18 mouse cellular contexts compared by ENCODE assay signal in genomic region chr5:36678799-36679198, GRCm38 (mm10). TPM values are rescaled to one million over a fixed set of nuclear protein-coding genes. Genes with fewer than 3 reads are reported as not detected.
DNase-seq lines count a peak whose midpoint lies in the region; ATAC-seq and TF ChIP-seq lines count a peak whose summit lies in the region.
"Had no signal": no experiment of that assay in that cellular context is flagged by ENCODE, and none has a peak within 500 bp of the region (broad histone marks: within the 10 kb centered on the region; RNA-seq: fewer than 3 reads in every experiment).

No protein-coding gene starts in this region.

- no peaks in the 10 kb centered on the region for H3K27me3 ChIP-seq in embryonic facial prominence, embryonic 11.5 days (ENCODE audit: control insufficient read depth, insufficient read depth, low read length)
- no peaks in the 10 kb centered on the region for H3K27me3 ChIP-seq in embryonic facial prominence, embryonic 10.5 days (replicated peaks; ENCODE audit: low read depth, poor library complexity, severe bottlenecking)
- H3K27me3 ChIP-seq in kidney, embryonic 15.5 days: no peaks in the 10 kb centered on the region
- H3K27me3 ChIP-seq in Patski: no peaks in the 10 kb centered on the region
- H3K27me3 ChIP-seq in liver, embryonic 16.5 days (ENCODE audit: control insufficient read depth, insufficient read depth, low read depth, low read length): no peaks in the 10 kb centered on the region

- in situ Hi-C loops in Patski (cut with MboI; ENCODE audit: low pct_unique_long_range_greater_than_20kb): no loop called here

- TF ChIP-seq CTCF in Patski (IDR thresholded peaks at IDR 0.05): no peak

- CTCF ChIA-PET in Patski (lab: Charles Lee): interaction anchor here (0.7 to 1.6 kb wide), 8 partner anchors 9 to 89 kb away, joined by 3 to 11 read pairs (median 3); no protein-coding TSS in a partner anchor

- peak; percentile 9 for DNase-seq in embryonic facial prominence, embryonic 11.5 days (ENCODE audit: low spot score)
- no peak for DNase-seq in embryonic facial prominence, embryonic 10.5 days (ENCODE audit: low spot score)
- no peak for DNase-seq in kidney, adult 9 months
- peak; percentile 49 for DNase-seq in Patski (ENCODE audit: low read depth, low spot score)
- no peak for DNase-seq in left cerebral cortex, adult 18-20 months (ENCODE audit: low spot score in 2 of 2)
- DNase-seq in lung, adult 18-20 months: no peak
- DNase-seq: adrenal gland, adult 2 months; B cell, adult 2 months; cerebellum, adult 11 months; kidney, postnatal 4 days; layer of hippocampus, postnatal 36 days; right cerebral cortex, postnatal 4 days; thymus, adult 2 months had no signal

- no peak for ATAC-seq in embryonic facial prominence, embryonic 11.5 days (replicated peaks; ENCODE audit: insufficient number of reproducible peaks, low FRiP score, low TSS enrichment, low read depth)
- peak; percentile 75; the same call in 1 of the 2 replicates for ATAC-seq in kidney, embryonic 15.5 days (replicated peaks; ENCODE audit: low FRiP score)
- ATAC-seq in Patski: peak; percentile 54
- ATAC-seq in liver, embryonic 16.5 days (ENCODE audit: low read depth): no peak
- ATAC-seq: hindbrain, embryonic 16.5 days; midbrain, embryonic 16.5 days had no signal

- H3K27ac ChIP-seq in embryonic facial prominence, embryonic 11.5 days (replicated peaks; ENCODE audit: low read depth, low read length): no peak overlapping the region
- H3K27ac ChIP-seq in embryonic facial prominence, embryonic 10.5 days (replicated peaks): no peak overlapping the region
- H3K27ac ChIP-seq in kidney, embryonic 15.5 days: peak overlapping the region; percentile 69
- peak overlapping the region; percentile 1; the same call in 1 of the 2 replicates for H3K27ac ChIP-seq in liver, embryonic 16.5 days (ENCODE audit: low read length)
- H3K27ac ChIP-seq: limb, embryonic 10.5 days had no signal

- H3K4me1 ChIP-seq in embryonic facial prominence, embryonic 11.5 days (ENCODE audit: control insufficient read depth, insufficient read depth, low read length): no peaks in the 10 kb centered on the region
- peaks cover 10% of the 10 kb centered on the region for H3K4me1 ChIP-seq in embryonic facial prominence, embryonic 10.5 days
- peaks cover 33% of the 10 kb centered on the region for H3K4me1 ChIP-seq in kidney, embryonic 15.5 days
- H3K4me1 ChIP-seq in liver, embryonic 16.5 days (ENCODE audit: control insufficient read depth, low read depth, low read length): peaks cover 31% of the 10 kb centered on the region

- no peak overlapping the region for H3K9ac ChIP-seq in embryonic facial prominence, embryonic 11.5 days (replicated peaks; ENCODE audit: low read length)
- no peak overlapping the region for H3K9ac ChIP-seq in kidney, embryonic 15.5 days
- no peak overlapping the region for H3K9ac ChIP-seq in liver, embryonic 16.5 days (ENCODE audit: low read depth, low read length)

- no peak overlapping the region for H3K4me2 ChIP-seq in embryonic facial prominence, embryonic 11.5 days (ENCODE audit: low read depth, low read length)
- H3K4me2 ChIP-seq in kidney, embryonic 15.5 days: peak overlapping the region; percentile 7; the same call in 1 of the 2 replicates
- no peak overlapping the region for H3K4me2 ChIP-seq in liver, embryonic 16.5 days (ENCODE audit: low read depth, low read length)

- POLR2A ChIA-PET in Patski (lab: Charles Lee): interaction anchor here (0.8 to 1.4 kb wide), 3 partner anchors 12 to 76 kb away, joined by 3 read pairs; no protein-coding TSS in a partner anchor

- H3K36me3 ChIP-seq in embryonic facial prominence, embryonic 11.5 days (replicated peaks; ENCODE audit: control insufficient read depth, insufficient read depth, low read depth, low read length): no peaks in the 10 kb centered on the region
- H3K36me3 ChIP-seq in embryonic facial prominence, embryonic 10.5 days (replicated peaks): no peaks in the 10 kb centered on the region; the same call in 1 of the 2 replicates
- no peaks in the 10 kb centered on the region for H3K36me3 ChIP-seq in kidney, embryonic 15.5 days
- no peaks in the 10 kb centered on the region; the same call in 1 of the 2 replicates for H3K36me3 ChIP-seq in liver, embryonic 16.5 days (ENCODE audit: control insufficient read depth, insufficient read depth)
- H3K36me3 ChIP-seq: limb, embryonic 10.5 days had no signal

- H3K4me3 ChIP-seq in embryonic facial prominence, embryonic 11.5 days (ENCODE audit: low read depth, low read length): no peak overlapping the region
- H3K4me3 ChIP-seq in embryonic facial prominence, embryonic 10.5 days: no peak overlapping the region
- no peak overlapping the region for H3K4me3 ChIP-seq in kidney, embryonic 15.5 days (replicated peaks)
- no peak overlapping the region for H3K4me3 ChIP-seq in liver, embryonic 16.5 days (ENCODE audit: low read depth, low read length)
- H3K4me3 ChIP-seq: limb, embryonic 10.5 days had no signal

- H3K9me3 ChIP-seq in embryonic facial prominence, embryonic 11.5 days (replicated peaks; ENCODE audit: control insufficient read depth, low read length): no peaks in the 10 kb centered on the region
- no peaks in the 10 kb centered on the region for H3K9me3 ChIP-seq in embryonic facial prominence, embryonic 10.5 days
- H3K9me3 ChIP-seq in kidney, embryonic 15.5 days (replicated peaks): no peaks in the 10 kb centered on the region
- H3K9me3 ChIP-seq in liver, embryonic 16.5 days (replicated peaks; ENCODE audit: control insufficient read depth, low read length): no peaks in the 10 kb centered on the region
- H3K9me3 ChIP-seq: limb, embryonic 10.5 days had no signal

- 49% methylated on average over 1 of the region's 1 CpGs for WGBS in embryonic facial prominence, embryonic 11.5 days
- WGBS in embryonic facial prominence, embryonic 10.5 days: 61% methylated on average over 1 of the region's 1 CpGs
- WGBS in kidney, embryonic 15.5 days: 13% methylated on average over 1 of the region's 1 CpGs
- 70% methylated on average over 1 of the region's 1 CpGs for WGBS in liver, embryonic 16.5 days (ENCODE audit: insufficient replicate concordance)

RNA-seq across cellular contexts. Expression of gene D5Ertd579e, which starts 17.0 kb away (rescaled TPM):
- polyA plus RNA-seq in embryonic facial prominence, embryonic 11.5 days (2014; fragmentation: Nextera tagmentation; extraction: Ambion mirVana): 28.0 and 28.6 TPM in 2 replicates
- 25.7 and 28.5 TPM in 2 replicates for polyA plus RNA-seq in embryonic facial prominence, embryonic 10.5 days (2016; fragmentation: Nextera tagmentation; extraction: Ambion mirVana)
- polyA plus RNA-seq in kidney, embryonic 15.5 days (2015; fragmentation: Nextera tagmentation; extraction: Ambion mirVana): 19.7 and 21.6 TPM in 2 replicates
- 71.5 TPM for polyA plus RNA-seq in Patski (2021)
- 22.6 and 23.2 TPM in 2 replicates for polyA plus RNA-seq in liver, embryonic 16.5 days (2015; fragmentation: Nextera tagmentation; extraction: Ambion mirVana)
- 10 to 100 TPM; 91.9 to 94.7 TPM for total RNA-seq in left cerebral cortex, adult 18-20 months (2021)

Comparison
In these comparisons a context has a peak if more than half of its experiments do, and no peak if none do; other contexts are left out.
1. DNase-seq: peak in embryonic facial prominence, embryonic 11.5 days (single experiment) and Patski (single experiment); none in embryonic facial prominence, embryonic 10.5 days (single experiment), kidney, adult 9 months (single experiment), left cerebral cortex, adult 18-20 months (0 of 2) and lung, adult 18-20 months (0 of 2).
2. ATAC-seq: peak in kidney, embryonic 15.5 days (single experiment) and Patski (single experiment); none in embryonic facial prominence, embryonic 11.5 days (single experiment) and liver, embryonic 16.5 days (single experiment).
3. H3K27ac ChIP-seq: peak in kidney, embryonic 15.5 days (single experiment) and liver, embryonic 16.5 days (single experiment); none in embryonic facial prominence, embryonic 11.5 days (single experiment) and embryonic facial prominence, embryonic 10.5 days (single experiment).